Mouse (Mus musculus) limb, embryonic 10.5 days (tissue): ENCODE measurements around the gene Olfr374. TPM values are rescaled to one million over a fixed set of nuclear protein-coding genes. Genes with fewer than 3 reads are reported as not detected.

Source experiments
- DNase-seq: peaks from one replicate; pipeline ENCODE4 v3.0.0-alpha.2; 2017; ENCODE audit warnings: low spot score
- H3K27ac ChIP-seq: fragments of 300-500 bp; sonication (generic); 2 replicates; pipeline ENCODE4 v1.5.1; 2016; ENCODE audit warnings: mild to moderate bottlenecking
- H3K27me3 ChIP-seq: fragments of 300-500 bp; sonication (generic); 2 replicates; pipeline ENCODE4 v1.6.1; 2016; ENCODE audit warnings: low read depth, mild to moderate bottlenecking; ENCODE audit not compliant: poor library complexity, severe bottlenecking
- H3K36me3 ChIP-seq: fragments of 300-500 bp; sonication (generic); 2 replicates; pipeline ENCODE4 v1.6.1; 2016; ENCODE audit warnings: mild to moderate bottlenecking, moderate library complexity
- H3K4me1 ChIP-seq: fragments of 300-500 bp; sonication (generic); 2 replicates; pipeline ENCODE4 v1.6.1; 2016
- H3K4me3 ChIP-seq: fragments of 300-500 bp; sonication (generic); 2 replicates; pipeline ENCODE4 v1.5.1; 2016; ENCODE audit warnings: mild to moderate bottlenecking, moderate library complexity
- H3K9me3 ChIP-seq: fragments of 300-500 bp; sonication (generic); replicated peaks from 2 replicates; pipeline ENCODE4 v1.6.1; 2016; ENCODE audit warnings: mild to moderate bottlenecking
- WGBS: fragments of 180-500 bp; shearing (Covaris S2); methylation state at CpG from one replicate; pipeline ENCODE4 v1.1.7; 2016; 5-methylcytosine and 5-hydroxymethylcytosine counted together
- polyA plus RNA-seq: library from polyadenylated mRNA; unstranded; fragments of >200 nt; fragmentation: Nextera tagmentation; extraction: Ambion mirVana; gene quantifications from 2 replicates; pipeline ENCODE4 v1.2.1, GENCODE M21; 2016

The Olfr374 gene
- polyA plus RNA-seq, 1 experiment from 2014 or later: not detected

DNA sequence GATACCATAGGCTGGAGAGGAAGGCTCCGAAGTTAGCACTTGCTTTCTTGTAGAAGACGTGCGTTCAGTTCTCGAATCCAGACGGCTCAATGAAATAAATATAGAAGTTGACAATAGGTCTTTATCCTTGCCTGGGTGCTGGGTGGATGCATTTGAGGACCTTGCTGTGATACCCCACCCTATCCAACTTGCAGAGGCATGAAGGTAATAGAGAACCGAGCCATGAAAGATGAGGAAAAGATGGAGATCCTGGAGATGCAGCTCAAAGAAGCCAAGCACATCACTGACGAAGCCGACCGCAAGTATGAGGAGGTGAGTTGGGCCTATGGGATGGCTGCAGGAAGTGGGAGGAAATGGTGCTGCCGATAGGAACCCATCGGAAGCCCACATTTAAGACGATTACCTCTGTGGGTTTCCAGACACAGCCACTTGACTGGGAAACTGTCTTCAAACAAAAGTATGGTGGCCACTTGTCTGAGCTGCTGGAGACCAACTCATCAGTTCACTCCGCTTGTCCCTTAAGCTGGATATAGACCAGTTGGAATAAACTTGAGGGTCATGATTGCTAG lies 36.5 kb downstream of the Olfr374 start:
- WGBS: 93% methylated on average over 13 of the region's 13 CpGs
- no peaks in the 10 kb centered on the region for H3K4me1 ChIP-seq
- no peak overlapping the region for H3K27ac ChIP-seq
- H3K4me3 ChIP-seq: no peak overlapping the region
- no peak for DNase-seq
- H3K9me3 ChIP-seq: no peaks in the 10 kb centered on the region
- no peaks in the 10 kb centered on the region for H3K27me3 ChIP-seq
- H3K36me3 ChIP-seq: peaks cover 100% of the 10 kb centered on the region

DNA sequence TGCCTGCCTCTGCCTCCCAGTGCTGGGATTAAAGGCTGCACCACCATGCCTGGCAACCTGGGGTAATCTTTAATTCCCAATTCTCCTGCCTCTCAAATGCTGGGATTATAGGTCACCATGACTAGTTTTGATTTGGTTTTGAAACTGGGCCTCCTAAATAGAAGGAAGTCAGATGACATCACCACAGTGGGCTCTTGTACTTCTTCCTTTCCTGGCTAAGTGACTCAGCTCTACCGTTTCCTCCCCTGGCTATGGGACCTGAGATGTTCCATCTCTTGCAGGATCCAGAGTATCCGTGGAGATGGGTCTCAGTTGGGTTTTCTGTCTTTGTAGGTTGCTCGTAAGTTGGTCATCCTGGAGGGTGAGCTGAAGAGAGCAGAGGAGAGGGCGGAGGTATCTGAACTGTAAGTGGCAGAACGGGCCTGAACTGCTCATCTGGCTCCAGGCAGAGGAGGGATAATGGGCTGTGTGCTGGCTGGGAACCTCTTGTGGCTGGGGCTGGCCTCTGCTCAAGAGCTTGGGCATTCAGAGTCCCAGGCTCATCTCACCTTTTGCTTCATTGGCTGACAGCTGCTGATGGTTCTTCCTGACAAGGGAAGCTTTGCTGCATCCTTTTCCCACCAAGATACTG lies 37.6 kb downstream of the Olfr374 start:
- Histone ChIP-seq H3K4me3 (no peak overlapping the region), H3K36me3 (peaks cover 97% of the 10 kb centered on the region), H3K27ac (no peak overlapping the region), H3K4me1 (no peaks in the 10 kb centered on the region), H3K9me3 (no peaks in the 10 kb centered on the region), H3K27me3 (no peaks in the 10 kb centered on the region)
- DNase-seq: no peak
- 87% methylated on average over 5 of the region's 5 CpGs for WGBS

DNA sequence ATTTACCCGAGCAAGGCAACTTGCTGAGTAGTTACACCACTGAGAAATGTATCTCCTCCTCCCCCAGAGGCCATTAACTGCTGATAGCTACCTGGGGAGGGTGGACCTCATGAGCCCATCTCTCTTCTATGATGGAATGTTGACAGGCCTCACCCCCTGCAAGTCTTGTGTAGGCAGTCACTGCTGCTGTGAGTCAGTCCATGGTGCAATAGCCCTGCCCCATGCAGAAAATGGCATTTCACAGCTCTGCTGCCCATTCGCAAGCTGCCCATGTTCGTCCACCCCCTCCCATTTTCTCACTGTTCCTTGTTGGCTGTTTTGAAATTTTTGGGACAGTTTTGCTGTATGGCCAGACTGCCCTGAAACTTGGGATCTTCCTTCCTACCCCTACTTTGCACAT lies 38.7 kb downstream of the Olfr374 start:
- Histone ChIP-seq H3K9me3 (no peaks in the 10 kb centered on the region), H3K4me1 (no peaks in the 10 kb centered on the region), H3K36me3 (peaks cover 97% of the 10 kb centered on the region), H3K27me3 (no peaks in the 10 kb centered on the region), H3K27ac (no peak overlapping the region), H3K4me3 (no peak overlapping the region)
- 96% methylated on average over 3 of the region's 3 CpGs for WGBS
- no peak for DNase-seq

DNA sequence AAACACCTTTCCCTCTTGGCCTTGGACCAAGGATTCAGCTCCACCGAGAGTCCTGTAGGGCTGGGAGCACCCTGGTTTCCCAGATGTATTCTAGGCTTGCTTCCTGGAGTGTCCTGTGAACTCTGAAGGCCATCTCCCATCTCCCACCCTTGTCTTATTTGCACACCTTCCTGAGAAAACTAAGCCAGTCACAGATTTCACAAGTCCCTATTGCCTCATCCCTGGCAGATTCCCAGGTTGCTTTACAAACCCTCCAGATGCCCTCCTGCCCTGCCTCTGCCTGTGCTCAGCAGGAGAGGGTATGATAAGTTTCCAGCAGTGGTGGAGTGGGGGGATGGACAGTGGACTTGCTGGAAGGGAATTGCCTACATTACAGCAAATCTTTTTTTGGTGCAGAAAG lies 39.2 kb downstream of the Olfr374 start:
- Histone ChIP-seq H3K27me3 (no peaks in the 10 kb centered on the region), H3K4me3 (no peak overlapping the region), H3K9me3 (no peaks in the 10 kb centered on the region), H3K4me1 (no peaks in the 10 kb centered on the region), H3K27ac (no peak overlapping the region), H3K36me3 (peaks cover 97% of the 10 kb centered on the region)
- no peak for DNase-seq
- WGBS: 93% methylated on average over 1 of the region's 1 CpGs

DNA sequence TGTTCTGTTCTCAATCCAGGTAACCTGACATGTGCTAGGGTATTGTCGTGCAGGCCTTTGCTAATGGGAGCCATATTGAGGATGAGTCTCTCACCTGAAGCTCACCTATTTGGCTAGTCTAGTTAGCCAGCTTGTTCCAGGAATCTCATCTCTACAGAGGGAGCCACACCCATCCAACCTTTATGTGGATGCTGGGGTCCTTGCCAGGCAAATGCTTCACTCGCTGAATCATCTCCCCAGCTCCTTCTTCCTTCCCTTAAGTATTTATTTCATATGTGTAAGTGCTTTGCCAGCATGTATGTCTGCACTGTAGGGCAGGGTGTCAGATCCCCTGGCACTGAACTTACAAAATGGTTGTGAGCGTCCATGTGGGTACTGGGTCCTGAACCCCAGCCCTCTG lies 39.7 kb downstream of the Olfr374 start:
- Histone ChIP-seq H3K27ac (no peak overlapping the region), H3K27me3 (no peaks in the 10 kb centered on the region), H3K4me3 (no peak overlapping the region), H3K9me3 (no peaks in the 10 kb centered on the region), H3K36me3 (peaks cover 97% of the 10 kb centered on the region), H3K4me1 (no peaks in the 10 kb centered on the region)
- DNase-seq: no peak
- 90% methylated on average over 3 of the region's 3 CpGs for WGBS

DNA sequence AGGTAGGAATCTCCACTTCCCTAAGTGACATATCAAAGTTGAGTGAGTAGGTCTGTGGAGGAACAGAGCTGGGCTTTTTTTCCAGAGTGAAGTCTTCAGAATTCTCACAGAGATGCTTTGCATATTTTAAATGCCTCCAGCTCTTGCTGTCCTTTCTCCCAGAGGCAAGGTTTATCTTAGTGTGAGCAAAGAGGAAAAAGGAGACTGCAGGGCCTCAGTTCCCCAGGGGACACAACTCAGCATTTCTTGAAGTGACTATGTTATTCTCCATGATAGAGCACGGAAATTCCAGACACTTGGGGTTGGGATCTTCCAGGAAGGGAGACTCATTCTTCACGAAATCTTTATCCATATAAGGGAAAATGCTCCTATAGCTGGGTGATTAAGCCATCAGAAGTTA lies 40.4 kb downstream of the Olfr374 start:
- DNase-seq: no peak
- Histone ChIP-seq H3K27me3 (no peaks in the 10 kb centered on the region), H3K4me3 (no peak overlapping the region), H3K27ac (no peak overlapping the region), H3K4me1 (no peaks in the 10 kb centered on the region), H3K9me3 (no peaks in the 10 kb centered on the region), H3K36me3 (peaks cover 97% of the 10 kb centered on the region)
- 94% methylated on average over 2 of the region's 2 CpGs for WGBS

DNA sequence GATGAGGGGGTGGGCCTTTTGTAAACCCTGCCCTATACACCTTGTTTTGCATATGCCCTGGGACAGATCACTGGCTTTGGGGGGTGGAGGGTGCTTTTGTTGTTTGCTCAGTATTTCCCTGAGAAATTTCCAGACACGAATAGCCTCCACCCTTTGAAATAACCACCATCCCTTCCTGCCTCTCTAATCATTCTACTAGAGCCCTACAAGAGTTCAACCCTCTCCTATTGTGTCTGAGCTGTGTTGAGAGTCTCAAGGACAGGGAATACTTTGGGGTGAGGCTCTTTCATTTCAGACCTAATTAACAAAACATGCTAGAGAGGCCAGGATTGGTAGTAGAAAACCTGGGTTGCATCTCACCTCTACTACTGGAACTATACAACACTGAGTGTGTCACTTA lies 42.2 kb downstream of the Olfr374 start:
- peaks cover 97% of the 10 kb centered on the region for H3K36me3 ChIP-seq
- DNase-seq: no peak
- no peaks in the 10 kb centered on the region for H3K27me3 ChIP-seq
- WGBS: 100% methylated on average over 1 of the region's 1 CpGs
- H3K9me3 ChIP-seq: no peaks in the 10 kb centered on the region
- H3K27ac ChIP-seq: no peak overlapping the region
- no peak overlapping the region for H3K4me3 ChIP-seq
- H3K4me1 ChIP-seq: no peaks in the 10 kb centered on the region

DNA sequence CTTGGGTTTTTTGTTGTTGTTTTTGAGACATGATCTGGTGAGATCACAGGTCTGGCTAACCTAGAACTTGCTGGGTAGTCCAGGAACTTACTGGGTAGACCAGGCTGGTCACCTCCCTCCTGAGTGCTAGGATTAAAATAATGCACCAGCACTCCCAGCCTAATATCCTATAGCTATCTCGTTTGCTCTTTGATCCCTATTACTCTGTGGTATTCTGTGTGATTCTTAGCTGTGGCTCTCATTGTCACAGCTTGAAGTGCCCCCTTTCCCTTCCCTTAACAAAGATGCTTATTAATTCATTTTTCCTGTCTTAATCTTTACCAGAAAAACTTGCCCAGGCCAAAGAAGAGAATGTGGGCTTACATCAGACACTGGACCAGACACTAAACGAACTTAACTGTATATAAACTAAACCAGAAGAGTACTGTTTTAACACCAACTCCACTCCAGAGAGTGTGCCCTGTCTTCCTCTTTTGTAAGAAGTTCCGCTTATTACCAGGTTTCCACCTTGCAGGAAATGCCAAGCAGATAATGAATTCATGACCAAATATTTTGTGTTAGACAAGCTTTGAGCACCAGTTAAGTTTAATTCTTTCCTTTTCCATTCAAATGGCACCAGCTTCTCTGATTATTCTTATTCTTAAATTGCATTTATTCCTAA lies 44.7 kb downstream of the Olfr374 start:
- H3K27me3 ChIP-seq: no peaks in the 10 kb centered on the region
- H3K36me3 ChIP-seq: peaks cover 77% of the 10 kb centered on the region
- no peak overlapping the region for H3K27ac ChIP-seq
- no peak for DNase-seq
- no peaks in the 10 kb centered on the region for H3K4me1 ChIP-seq
- H3K9me3 ChIP-seq: no peaks in the 10 kb centered on the region
- 89% methylated on average over 3 of the region's 3 CpGs for WGBS
- H3K4me3 ChIP-seq: no peak overlapping the region

DNA sequence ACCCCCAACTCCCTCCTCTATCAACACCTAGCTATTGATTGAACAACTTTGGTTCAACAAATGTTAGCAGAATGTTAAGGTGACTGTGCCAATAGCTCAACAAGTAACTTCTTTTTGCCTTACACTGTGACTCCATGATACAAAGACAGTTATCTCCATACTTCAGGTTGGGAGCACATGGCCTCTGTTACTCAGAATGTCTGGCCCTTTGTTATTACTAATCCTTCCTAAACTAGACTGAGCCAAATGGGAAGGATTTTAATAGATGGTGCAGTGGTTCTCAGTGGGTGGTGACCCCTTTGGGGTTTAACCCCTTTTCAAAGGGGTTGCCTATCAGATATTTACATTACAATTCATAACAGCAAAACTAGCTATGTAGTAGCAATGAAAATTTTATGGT lies 46.5 kb downstream of the Olfr374 start:
- no peaks in the 10 kb centered on the region for H3K9me3 ChIP-seq
- H3K36me3 ChIP-seq: peaks cover 60% of the 10 kb centered on the region
- DNase-seq: no peak
- H3K4me3 ChIP-seq: no peak overlapping the region
- no peaks in the 10 kb centered on the region for H3K4me1 ChIP-seq
- no peak overlapping the region for H3K27ac ChIP-seq
- H3K27me3 ChIP-seq: no peaks in the 10 kb centered on the region

DNA sequence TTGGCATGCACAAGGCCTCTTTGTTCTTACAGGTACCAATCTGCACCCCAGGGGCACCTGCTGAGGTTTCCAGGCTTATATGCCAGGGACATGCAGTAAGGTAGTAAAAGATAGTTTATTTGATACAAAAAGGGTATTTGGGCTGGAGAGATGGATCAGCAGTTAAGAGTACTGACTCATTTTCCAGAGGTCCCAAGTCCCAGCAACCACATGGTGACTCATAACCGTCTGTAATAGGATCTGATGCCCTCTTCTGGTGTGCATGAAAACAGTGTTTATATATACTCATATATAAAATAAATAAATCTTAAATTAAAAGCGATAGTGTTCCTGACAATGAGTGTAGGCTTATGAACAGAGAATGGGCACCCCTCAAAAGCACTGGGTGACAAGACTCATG lies 51.3 kb downstream of the Olfr374 start:
- WGBS: 89% methylated on average over 2 of the region's 2 CpGs
- Histone ChIP-seq H3K36me3 (peaks cover 20% of the 10 kb centered on the region), H3K4me1 (peaks cover 21% of the 10 kb centered on the region), H3K9me3 (no peaks in the 10 kb centered on the region), H3K4me3 (no peak overlapping the region), H3K27ac (no peak overlapping the region), H3K27me3 (no peaks in the 10 kb centered on the region)
- no peak for DNase-seq

DNA sequence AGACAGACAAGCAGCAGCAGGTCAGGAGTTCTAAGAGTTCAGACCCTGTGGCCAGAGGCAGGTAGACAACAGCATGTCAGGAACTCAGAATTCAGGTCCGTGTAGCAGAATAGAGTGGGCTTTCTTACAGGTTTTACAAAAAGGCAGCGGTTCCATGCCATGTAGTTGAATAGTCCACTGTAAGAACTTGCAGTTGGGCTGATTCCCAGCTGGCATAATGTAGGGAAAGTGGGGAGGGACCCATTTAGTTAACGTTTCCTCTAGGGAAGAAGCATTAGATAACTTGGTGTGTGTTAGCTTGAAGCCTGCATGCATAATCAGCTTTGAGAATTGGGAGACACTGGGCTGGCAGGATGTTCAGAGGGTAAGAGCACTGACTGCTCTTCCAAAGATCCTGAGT lies 51.9 kb downstream of the Olfr374 start:
- no peak for DNase-seq
- peaks cover 21% of the 10 kb centered on the region for H3K4me1 ChIP-seq
- no peak overlapping the region for H3K4me3 ChIP-seq
- H3K9me3 ChIP-seq: no peaks in the 10 kb centered on the region
- H3K36me3 ChIP-seq: peaks cover 20% of the 10 kb centered on the region
- H3K27me3 ChIP-seq: no peaks in the 10 kb centered on the region
- 88% methylated on average over 3 of the region's 3 CpGs for WGBS
- no peak overlapping the region for H3K27ac ChIP-seq

DNA sequence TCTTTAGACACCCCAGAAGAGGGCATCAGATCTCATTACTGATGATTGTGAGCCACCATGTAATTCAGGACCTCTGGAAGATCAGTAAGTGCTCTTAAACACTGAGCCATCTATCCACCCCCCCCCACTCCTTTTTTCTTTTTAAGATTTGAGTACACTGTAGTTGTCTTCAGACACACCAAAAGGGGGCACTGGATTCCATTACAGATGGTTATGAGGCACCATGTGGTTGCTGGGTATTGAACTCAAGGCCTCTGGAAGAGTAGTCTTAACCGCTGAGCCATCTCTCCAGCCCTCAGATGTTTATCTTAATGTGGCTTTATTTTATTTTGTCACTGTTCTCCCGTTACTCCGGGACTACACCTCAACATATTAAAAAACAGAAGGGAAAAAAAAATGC lies 53.2 kb downstream of the Olfr374 start:
- Histone ChIP-seq H3K36me3 (peaks cover 23% of the 10 kb centered on the region), H3K4me3 (peak overlapping the region; percentile 95), H3K27me3 (no peaks in the 10 kb centered on the region), H3K9me3 (no peaks in the 10 kb centered on the region), H3K27ac (peak overlapping the region; percentile 89), H3K4me1 (peaks cover 21% of the 10 kb centered on the region)
- no peak for DNase-seq
- 67% methylated on average over 3 of the region's 3 CpGs for WGBS

DNA sequence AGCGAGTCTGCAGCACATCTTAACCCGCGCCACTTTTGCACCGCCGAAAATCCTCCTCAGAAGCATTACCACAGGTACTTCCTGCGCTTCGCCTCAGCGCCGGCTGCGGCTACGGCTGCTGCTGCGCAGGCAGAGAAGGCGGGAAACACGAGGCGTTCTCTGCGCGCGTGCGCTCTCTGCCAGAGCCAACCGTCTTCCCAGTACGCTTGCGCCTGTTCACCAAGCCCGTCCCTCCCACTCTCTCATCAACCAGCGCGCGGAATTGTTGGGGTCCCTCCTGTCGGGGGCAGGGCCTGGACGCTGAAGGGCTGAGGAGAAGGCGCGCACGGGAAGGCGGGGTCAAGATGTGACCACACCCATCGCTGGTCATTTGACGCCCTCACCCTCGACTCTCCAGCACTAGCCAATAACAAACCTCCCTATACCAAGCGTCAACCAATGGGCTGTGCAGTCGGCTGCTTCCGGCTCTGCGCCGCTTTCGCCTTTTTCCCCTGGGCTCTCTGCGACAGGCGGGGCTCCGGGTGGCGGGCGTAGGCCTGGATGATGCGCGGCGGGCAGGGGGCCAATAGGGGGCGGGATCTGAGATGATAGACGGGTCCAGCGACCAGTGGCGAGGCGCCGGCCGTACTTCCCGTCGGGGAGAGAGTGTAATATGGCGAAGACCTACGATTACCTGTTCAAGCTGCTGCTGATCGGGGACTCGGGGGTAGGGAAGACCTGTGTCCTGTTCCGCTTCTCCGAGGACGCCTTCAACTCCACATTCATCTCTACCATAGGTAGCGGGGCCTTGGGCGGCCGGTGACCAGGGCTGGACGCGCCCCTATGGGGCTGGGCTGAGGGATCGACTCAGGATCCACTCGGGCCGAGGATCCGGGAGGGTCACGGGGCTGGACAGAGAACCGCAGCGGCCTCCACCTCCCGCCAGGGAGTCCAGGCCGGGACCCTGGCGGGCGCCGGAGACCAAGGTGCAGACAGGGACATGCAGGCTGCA lies 54.2 kb downstream of the Olfr374 start, which contains the start of gene Rab8a:
Gene Rab8a (plus strand): TSS at position 494 of the 991 bp plus-strand sequence.
- no peaks in the 10 kb centered on the region for H3K9me3 ChIP-seq
- H3K27ac ChIP-seq: peak within 1 kb of the TSS; percentile 89
- peak within 1 kb of the TSS; percentile 95 for H3K4me3 ChIP-seq
- under 1% methylated on average over 82 of the region's 82 CpGs for WGBS
- H3K4me1 ChIP-seq: peaks cover 21% of the 10 kb centered on the region
- DNase-seq: peak; percentile 98
- H3K36me3 ChIP-seq: peaks cover 32% of the 10 kb centered on the region
- no peaks in the 10 kb centered on the region for H3K27me3 ChIP-seq
